Mouse (Mus musculus) intestine, postnatal 0 days (tissue): Measurements from ENCODE around the gene Fcgr4. TPM values are rescaled to one million over a fixed set of nuclear protein-coding genes. Genes with fewer than 3 reads are reported as not detected.
"Not testable (repeated sequence)": the region's sequence is repeated elsewhere in the genome, so short reads cannot be mapped to it uniquely, and the experiment has no call there.

Experiments
- ATAC-seq: fragments of 200-750 bp; cut with Nextera tagmentation; 2 replicates; pipeline ENCODE4 v1.8.0; 2017; ENCODE audit warnings: mild to moderate bottlenecking, moderate TSS enrichment, moderate library complexity
- H3K27ac ChIP-seq: fragments of 300-500 bp; sonication (generic); 2 replicates; pipeline ENCODE4 v1.5.1; 2014; ENCODE audit warnings: mild to moderate bottlenecking, low read depth, low read length, moderate library complexity
- H3K27me3 ChIP-seq: fragments of 300-500 bp; sonication (generic); replicated peaks from 2 replicates; pipeline ENCODE4 v1.6.1; 2014; ENCODE audit warnings: low read length, mixed read lengths; ENCODE audit not compliant: control insufficient read depth, insufficient read depth
- H3K36me3 ChIP-seq: fragments of 300-500 bp; sonication (generic); 2 replicates; pipeline ENCODE4 v1.6.1; 2014; ENCODE audit warnings: mild to moderate bottlenecking, moderate library complexity; ENCODE audit not compliant: control insufficient read depth, insufficient read depth
- H3K4me1 ChIP-seq: fragments of 300-500 bp; sonication (generic); replicated peaks from 2 replicates; pipeline ENCODE4 v1.6.1; 2014; ENCODE audit warnings: antibody characterized with exemption, low read length, mixed read lengths; ENCODE audit not compliant: control insufficient read depth, insufficient read depth
- H3K4me2 ChIP-seq: fragments of 300-500 bp; sonication (generic); replicated peaks from 2 replicates; pipeline ENCODE4 v1.6.1; 2014; ENCODE audit warnings: low read depth, mild to moderate bottlenecking, moderate library complexity
- H3K4me3 ChIP-seq: fragments of 300-500 bp; sonication (generic); 2 replicates; pipeline ENCODE4 v1.5.1; 2014; ENCODE audit warnings: low read depth, low read length
- H3K9ac ChIP-seq: fragments of 300-500 bp; sonication (generic); 2 replicates; pipeline ENCODE4 v1.6.1; 2014; ENCODE audit warnings: mild to moderate bottlenecking, low read depth, low read length
- H3K9me3 ChIP-seq: fragments of 300-500 bp; sonication (generic); 2 replicates; pipeline ENCODE4 v1.6.1; 2016; ENCODE audit warnings: mixed run types; ENCODE audit not compliant: control insufficient read depth
- CTCF ChIP-seq: sonication (generic); IDR thresholded peaks from 2 replicates; pipeline ENCODE4 v1.5.1; 2016; ENCODE audit warnings: low read depth, mild to moderate bottlenecking, control low read depth, antibody characterized with exemption, moderate library complexity
- WGBS: fragments of 180-500 bp; shearing (Covaris S2); extraction: QIAGEN DNeasy Blood & Tissue Kit; methylation state at CpG from one replicate; pipeline ENCODE4 v1.1.7; 2014; 5-methylcytosine and 5-hydroxymethylcytosine counted together
- polyA plus RNA-seq: library from polyadenylated mRNA; unstranded; fragments of >200 nt; fragmentation: Nextera tagmentation; extraction: Ambion mirVana; gene quantifications from 2 replicates; pipeline ENCODE4 v1.2.1, GENCODE M21; 2015

Fcgr4 gene
- polyA plus RNA-seq, 1 experiment from 2014 or later = 3.7 TPM

GRCm38 (mm10) chr1:170976447-170976846 is 42.3 kb upstream of the Fcgr4 start, which contains the start of gene Fcgr2b:
Fcgr2b (minus strand) TSS chr1:170976547.
- no peak within 1 kb of the TSS for H3K27ac ChIP-seq
- no peaks in the 10 kb centered on the region for H3K4me1 ChIP-seq
- H3K4me3 ChIP-seq = no peak within 1 kb of the TSS
- no peaks in the 10 kb centered on the region for H3K9me3 ChIP-seq
- no peak within 1 kb of the TSS for H3K9ac ChIP-seq
- no peaks in the 10 kb centered on the region for H3K27me3 ChIP-seq
- no peaks in the 10 kb centered on the region for H3K36me3 ChIP-seq
- no peak within 1 kb of the TSS for H3K4me2 ChIP-seq
- no peak for TF ChIP-seq CTCF
- 82% methylated on average over 5 of the region's 5 CpGs for WGBS
- ATAC-seq = no peak

- Histone ChIP-seq H3K4me2 (no peak overlapping the region), H3K27me3 (no peaks in the 10 kb centered on the region), H3K4me1 (no peaks in the 10 kb centered on the region), H3K4me3 (no peak overlapping the region), H3K9ac (no peak overlapping the region), H3K9me3 (no peaks in the 10 kb centered on the region), H3K27ac (no peak overlapping the region), H3K36me3 (no peaks in the 10 kb centered on the region)
- 90% methylated on average over 4 of the region's 4 CpGs for WGBS
- no peak for TF ChIP-seq CTCF
- no peak for ATAC-seq
These were observed 40.1 kb upstream of the Fcgr4 start for GRCm38 (mm10) chr1:170978601-170979000.

- H3K4me3 ChIP-seq, H3K27me3 ChIP-seq, H3K4me2 ChIP-seq, H3K4me1 ChIP-seq, H3K36me3 ChIP-seq, H3K9me3 ChIP-seq, H3K9ac ChIP-seq, H3K27ac ChIP-seq: not testable (repeated sequence)
- WGBS = 34% methylated on average over 1 of the region's 1 CpGs
- peak; percentile 85 for ATAC-seq
These were observed 37.0 kb upstream of the Fcgr4 start for GRCm38 (mm10) chr1:170981679-170982078.

GRCm38 (mm10) chr1:170982301-170982700 is 36.4 kb upstream of the Fcgr4 start:
- Histone ChIP-seq H3K27ac (no peak overlapping the region), H3K9me3 (no peaks in the 10 kb centered on the region), H3K4me3 (no peak overlapping the region), H3K27me3 (no peaks in the 10 kb centered on the region), H3K4me2 (no peak overlapping the region), H3K36me3 (no peaks in the 10 kb centered on the region), H3K9ac (no peak overlapping the region), H3K4me1 (no peaks in the 10 kb centered on the region)
- WGBS = 73% methylated on average over 2 of the region's 2 CpGs
- TF ChIP-seq CTCF = no peak
- no peak for ATAC-seq

- no peak for TF ChIP-seq CTCF
- H3K9me3 ChIP-seq = no peaks in the 10 kb centered on the region
- ATAC-seq = no peak
- H3K27me3 ChIP-seq = no peaks in the 10 kb centered on the region
- 86% methylated on average over 4 of the region's 4 CpGs for WGBS
- no peak overlapping the region for H3K4me3 ChIP-seq
- no peak overlapping the region for H3K4me2 ChIP-seq
- no peaks in the 10 kb centered on the region for H3K4me1 ChIP-seq
- no peak overlapping the region for H3K27ac ChIP-seq
- no peaks in the 10 kb centered on the region for H3K36me3 ChIP-seq
- no peak overlapping the region for H3K9ac ChIP-seq
These were observed 35.7 kb upstream of the Fcgr4 start for GRCm38 (mm10) chr1:170983066-170983465.

GRCm38 (mm10) chr1:170985092-170985491 is 33.6 kb upstream of the Fcgr4 start:
- TF ChIP-seq CTCF = no peak
- no peaks in the 10 kb centered on the region for H3K36me3 ChIP-seq
- 87% methylated on average over 3 of the region's 3 CpGs for WGBS
- no peaks in the 10 kb centered on the region for H3K9me3 ChIP-seq
- no peak overlapping the region for H3K9ac ChIP-seq
- no peak overlapping the region for H3K27ac ChIP-seq
- H3K27me3 ChIP-seq = no peaks in the 10 kb centered on the region
- H3K4me1 ChIP-seq = no peaks in the 10 kb centered on the region
- H3K4me2 ChIP-seq = no peak overlapping the region
- H3K4me3 ChIP-seq = no peak overlapping the region
- no peak for ATAC-seq

GRCm38 (mm10) chr1:170985861-170986260 is 32.9 kb upstream of the Fcgr4 start:
- Histone ChIP-seq H3K27me3 (no peaks in the 10 kb centered on the region), H3K36me3 (no peaks in the 10 kb centered on the region), H3K4me2 (no peak overlapping the region), H3K4me3 (no peak overlapping the region), H3K9ac (no peak overlapping the region), H3K9me3 (no peaks in the 10 kb centered on the region), H3K4me1 (no peaks in the 10 kb centered on the region), H3K27ac (no peak overlapping the region)
- WGBS = 84% methylated on average over 5 of the region's 5 CpGs
- no peak for TF ChIP-seq CTCF
- ATAC-seq = no peak
